Mouse (Mus musculus) testis, adult 2 months (tissue): ENCODE measurements around the gene Chka. TPM values are rescaled to one million over a fixed set of nuclear protein-coding genes. Genes with fewer than 3 reads are reported as not detected.

Experiments used
- H3K27ac ChIP-seq: fragments of 200-500 bp; 2 replicates; pipeline ENCODE4 v1.5.1; 2012; ENCODE audit warnings: low read depth, low read length; ENCODE audit not compliant: control insufficient read depth, insufficient read depth
- H3K27me3 ChIP-seq: fragments of 200-500 bp; 2 replicates; pipeline ENCODE4 v1.6.1; 2012; ENCODE audit warnings: mild to moderate bottlenecking, low read length, moderate library complexity; ENCODE audit not compliant: control insufficient read depth, insufficient read depth
- H3K36me3 ChIP-seq: fragments of 200-500 bp; 2 replicates; pipeline ENCODE4 v1.6.1; 2012; ENCODE audit warnings: mild to moderate bottlenecking, low read length; ENCODE audit not compliant: control insufficient read depth, insufficient read depth
- H3K4me1 ChIP-seq: fragments of 200-500 bp; 2 replicates; pipeline ENCODE4 v1.6.1; 2012; ENCODE audit warnings: low read length; ENCODE audit not compliant: control insufficient read depth, insufficient read depth
- H3K4me3 ChIP-seq: fragments of 200-500 bp; 2 replicates; pipeline ENCODE4 v1.5.1; 2012; ENCODE audit warnings: low read depth, mild to moderate bottlenecking, low read length, moderate library complexity, mixed read lengths; ENCODE audit not compliant: control insufficient read depth
- CTCF ChIP-seq: fragments of 200-500 bp; IDR thresholded peaks from 2 replicates; pipeline ENCODE4 v1.5.1; 2012; ENCODE audit warnings: low read depth, mild to moderate bottlenecking, inconsistent platforms, low read length, moderate library complexity; ENCODE audit not compliant: control insufficient read depth, insufficient read depth, insufficient replicate concordance
- POLR2A ChIP-seq: fragments of 200-500 bp; IDR thresholded peaks from 2 replicates; pipeline ENCODE4 v1.6.1; 2012; ENCODE audit warnings: low read depth, mild to moderate bottlenecking, inconsistent platforms, low read length, moderate library complexity; ENCODE audit not compliant: control insufficient read depth
- polyA plus RNA-seq: library from polyadenylated mRNA; depleted of rRNA; stranded (reverse); fragments of >200 nt; gene quantifications from 2 replicates; pipeline ENCODE4 v1.2.3, GENCODE M21; 2012

The Chka gene
- polyA plus RNA-seq, 1 experiment, result 85.7 TPM

DNA sequence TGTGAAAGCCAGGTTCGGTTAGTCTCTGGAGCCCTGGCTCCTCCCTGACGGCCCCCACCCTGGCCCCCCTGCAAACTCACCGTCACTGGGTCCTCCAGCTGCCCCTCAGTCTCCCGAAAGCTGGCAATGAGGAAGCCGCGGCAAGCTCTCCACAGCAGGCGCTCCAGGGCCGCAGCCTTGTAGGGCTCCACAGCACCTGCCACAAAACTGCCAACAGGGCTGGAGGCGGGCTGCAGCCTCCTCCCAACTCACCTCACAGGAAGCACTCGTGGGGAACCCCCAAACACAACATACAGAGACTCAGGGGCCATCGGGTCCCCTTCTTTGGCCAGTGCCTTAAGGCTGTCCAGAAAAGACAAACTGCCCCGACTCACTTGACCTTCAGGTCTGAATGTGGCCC, 51.4 kb downstream of the Chka start:
- Histone ChIP-seq H3K4me1 (peaks cover 32% of the 10 kb centered on the region), H3K27ac (no peak overlapping the region)

DNA sequence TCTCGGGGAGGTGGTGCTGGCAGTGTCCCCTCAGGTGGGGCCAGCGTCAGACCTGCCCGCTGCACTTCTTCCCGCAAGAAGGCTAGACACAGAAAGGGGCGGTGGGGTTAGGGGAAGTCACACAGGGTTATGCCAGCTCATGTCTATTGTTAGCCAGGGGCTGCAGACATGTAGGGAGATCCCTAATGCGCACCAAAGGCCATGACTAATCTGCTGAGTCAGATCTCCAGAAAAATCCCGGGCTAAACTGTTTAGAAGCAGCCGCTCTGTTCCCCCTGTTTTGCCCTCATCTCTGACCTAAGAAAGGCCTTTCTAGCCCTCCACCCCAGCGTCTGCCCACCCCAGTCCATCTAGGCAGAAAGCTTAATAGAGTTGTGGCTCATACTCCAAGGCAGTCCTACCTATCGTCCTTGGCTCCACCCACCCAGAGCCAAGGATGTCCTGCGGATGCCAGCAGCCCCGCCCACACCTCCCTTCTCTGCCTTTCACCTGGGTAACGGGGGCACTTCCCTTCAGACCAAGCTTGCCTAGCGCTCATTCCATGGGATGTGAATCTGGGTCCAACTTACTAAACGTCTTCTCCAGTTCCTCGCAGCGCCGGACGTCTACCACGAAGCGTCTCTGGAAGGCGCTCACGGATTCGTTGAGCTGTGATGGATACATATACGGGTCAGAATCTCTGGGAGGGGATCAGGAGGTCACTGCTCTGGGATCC, 52.2 kb downstream of the Chka start:
- no peak overlapping the region for H3K27ac ChIP-seq
- peak overlapping the region; percentile 7 for H3K4me3 ChIP-seq
- no peaks in the 10 kb centered on the region for H3K27me3 ChIP-seq
- no peaks in the 10 kb centered on the region for H3K36me3 ChIP-seq
- H3K4me1 ChIP-seq, result peaks cover 32% of the 10 kb centered on the region
- TF ChIP-seq CTCF (no peak), POLR2A (no peak)

More for the DNA sequence above, 51.4 kb downstream of the Chka start:
- H3K4me3 ChIP-seq, result no peak overlapping the region
- H3K27me3 ChIP-seq, result no peaks in the 10 kb centered on the region
- no peak for TF ChIP-seq POLR2A
- TF ChIP-seq CTCF, result no peak
- H3K36me3 ChIP-seq, result no peaks in the 10 kb centered on the region

DNA sequence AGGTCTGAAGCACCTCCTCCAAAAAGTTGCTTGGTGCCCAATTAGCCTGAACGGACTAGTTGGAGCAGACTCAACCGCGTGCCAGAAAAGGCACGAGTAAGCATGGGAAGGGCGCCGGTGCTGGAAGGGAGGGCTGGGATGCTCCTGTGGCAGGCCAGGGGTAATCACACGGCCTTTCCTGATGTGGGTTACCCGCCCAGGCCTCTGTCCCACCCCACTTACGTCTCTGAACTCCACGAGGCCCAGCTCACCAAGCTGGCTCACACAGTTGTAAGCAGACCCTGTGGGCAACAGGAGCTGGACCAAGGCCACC, 52.7 kb downstream of the Chka start:
- no peaks in the 10 kb centered on the region for H3K27me3 ChIP-seq
- no peaks in the 10 kb centered on the region for H3K36me3 ChIP-seq
- peaks cover 32% of the 10 kb centered on the region for H3K4me1 ChIP-seq
- no peak overlapping the region for H3K27ac ChIP-seq
- H3K4me3 ChIP-seq, result no peak overlapping the region
- TF ChIP-seq POLR2A (no peak), CTCF (no peak)

DNA sequence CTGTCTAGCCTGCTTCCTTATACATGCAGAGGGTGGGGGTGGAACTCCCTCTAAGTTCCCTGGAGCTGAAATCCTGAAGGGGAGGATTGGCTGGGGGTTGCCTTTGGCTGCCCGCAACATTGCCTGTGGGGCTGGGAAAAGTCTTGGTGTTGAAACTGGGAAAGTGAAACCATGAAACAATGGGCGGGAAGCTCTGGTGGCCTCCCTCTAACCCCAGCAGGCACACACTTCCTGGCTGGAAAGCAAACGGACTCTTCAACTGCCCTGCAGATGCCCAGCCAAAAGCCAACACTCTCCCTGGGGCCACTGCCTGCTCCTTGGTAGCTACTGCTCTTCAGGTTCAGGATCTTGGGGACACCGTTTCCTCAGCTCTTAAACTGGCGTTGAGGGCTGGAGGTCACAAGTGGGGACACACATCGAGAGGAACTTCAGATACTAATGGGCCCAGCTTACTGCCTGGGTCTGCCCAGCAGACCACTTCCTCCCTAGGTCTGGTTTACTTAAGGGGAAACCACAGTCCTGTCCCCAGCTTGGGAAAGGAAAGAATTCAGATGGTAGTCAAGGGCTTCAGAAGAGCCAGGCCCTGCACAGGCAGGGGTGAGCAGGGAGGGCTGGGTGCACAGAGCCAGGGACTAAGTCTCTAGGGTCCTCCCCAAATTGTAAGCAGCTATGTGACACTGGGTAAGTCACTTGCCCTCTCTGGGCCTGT, 53.8 kb downstream of the Chka start:
- no peaks in the 10 kb centered on the region for H3K27me3 ChIP-seq
- no peak overlapping the region for H3K4me3 ChIP-seq
- peaks cover 32% of the 10 kb centered on the region for H3K4me1 ChIP-seq
- no peaks in the 10 kb centered on the region for H3K36me3 ChIP-seq
- no peak overlapping the region; the same call in 1 of the 2 replicates for H3K27ac ChIP-seq
- TF ChIP-seq POLR2A, result no peak
- no peak for TF ChIP-seq CTCF

- Histone ChIP-seq H3K27ac (peak overlapping the region; percentile 35), H3K4me3 (peak overlapping the region; percentile 87), H3K27me3 (no peaks in the 10 kb centered on the region), H3K36me3 (no peaks in the 10 kb centered on the region), H3K4me1 (peaks cover 32% of the 10 kb centered on the region)
- TF ChIP-seq POLR2A (no peak), CTCF (no peak)
These were observed 54.8 kb downstream of the Chka start for GRCm38 (mm10) chr19:3906326-3906725.

- H3K27ac ChIP-seq, result peak within 1 kb of the TSS; percentile 35
- no peaks in the 10 kb centered on the region for H3K36me3 ChIP-seq
- no peaks in the 10 kb centered on the region for H3K27me3 ChIP-seq
- peak within 1 kb of the TSS; percentile 87 for H3K4me3 ChIP-seq
- H3K4me1 ChIP-seq, result peaks cover 32% of the 10 kb centered on the region
- no peak for TF ChIP-seq CTCF
- TF ChIP-seq POLR2A, result 0 out of 2 replicates have a peak, but pooled peaks have one; percentile 39
These were observed 55.5 kb downstream of the Chka start, which contains the start of gene Tcirg1 for GRCm38 (mm10) chr19:3906795-3907786. TSS of gene Tcirg1 (minus strand) at chr19:3907133.
